Mouse (Mus musculus) embryonic facial prominence, embryonic 14.5 days (tissue): ENCODE measurements around the gene Acadl. TPM values are rescaled to one million over a fixed set of nuclear protein-coding genes. Genes with fewer than 3 reads are reported as not detected.
A peak's percentile ranks its signal among the peaks of the same experiment; 100 is the strongest.

Experiments used
- ATAC-seq: fragments of 200-750 bp; cut with Nextera tagmentation; 2 replicates; pipeline ENCODE4 v1.8.0; 2017; ENCODE audit warnings: low read depth, moderate number of reproducible peaks, moderate TSS enrichment
- DNase-seq: peaks from one replicate; pipeline ENCODE4 v3.0.0-alpha.2; 2015; ENCODE audit warnings: low spot score
- H3K27ac ChIP-seq: fragments of 300-500 bp; sonication (generic); replicated peaks from 2 replicates; pipeline ENCODE4 v1.5.1; 2014; ENCODE audit warnings: low read depth, mild to moderate bottlenecking, low read length, moderate library complexity
- H3K27me3 ChIP-seq: fragments of 300-500 bp; sonication (generic); replicated peaks from 2 replicates; pipeline ENCODE4 v1.6.1; 2014; ENCODE audit warnings: low read length; ENCODE audit not compliant: control insufficient read depth, insufficient read depth
- H3K36me3 ChIP-seq: fragments of 300-500 bp; sonication (generic); 2 replicates; pipeline ENCODE4 v1.6.1; 2014; ENCODE audit warnings: low read length, mixed read lengths; ENCODE audit not compliant: control insufficient read depth, insufficient read depth
- H3K4me1 ChIP-seq: fragments of 300-500 bp; sonication (generic); 2 replicates; pipeline ENCODE4 v1.6.1; 2014; ENCODE audit warnings: antibody characterized with exemption, low read length; ENCODE audit not compliant: control insufficient read depth, insufficient read depth
- H3K4me2 ChIP-seq: fragments of 300-500 bp; sonication (generic); 2 replicates; pipeline ENCODE4 v1.6.1; 2014; ENCODE audit warnings: low read depth, mild to moderate bottlenecking, low read length, moderate library complexity, mixed read lengths
- H3K4me3 ChIP-seq: fragments of 300-500 bp; sonication (generic); 2 replicates; pipeline ENCODE4 v1.5.1; 2014; ENCODE audit warnings: low read depth, mild to moderate bottlenecking, low read length
- H3K9ac ChIP-seq: fragments of 300-500 bp; sonication (generic); 2 replicates; pipeline ENCODE4 v1.6.1; 2014; ENCODE audit warnings: low read depth, mild to moderate bottlenecking, low read length, moderate library complexity, mixed read lengths
- H3K9me3 ChIP-seq: fragments of 300-500 bp; sonication (generic); 2 replicates; pipeline ENCODE4 v1.6.1; 2016; ENCODE audit warnings: low read length; ENCODE audit not compliant: control insufficient read depth
- WGBS: fragments of 180-500 bp; shearing (Covaris S2); extraction: QIAGEN DNeasy Blood & Tissue Kit; methylation state at CpG from one replicate; pipeline ENCODE4 v1.1.7; 2014; 5-methylcytosine and 5-hydroxymethylcytosine counted together
- polyA plus RNA-seq: library from polyadenylated mRNA; unstranded; fragments of >200 nt; fragmentation: Nextera tagmentation; extraction: Ambion mirVana; gene quantifications from 2 replicates; pipeline ENCODE4 v1.2.1, GENCODE M21; 2014

Gene Acadl
- polyA plus RNA-seq, 1 experiment from 2014 or later: 128 TPM

DNA sequence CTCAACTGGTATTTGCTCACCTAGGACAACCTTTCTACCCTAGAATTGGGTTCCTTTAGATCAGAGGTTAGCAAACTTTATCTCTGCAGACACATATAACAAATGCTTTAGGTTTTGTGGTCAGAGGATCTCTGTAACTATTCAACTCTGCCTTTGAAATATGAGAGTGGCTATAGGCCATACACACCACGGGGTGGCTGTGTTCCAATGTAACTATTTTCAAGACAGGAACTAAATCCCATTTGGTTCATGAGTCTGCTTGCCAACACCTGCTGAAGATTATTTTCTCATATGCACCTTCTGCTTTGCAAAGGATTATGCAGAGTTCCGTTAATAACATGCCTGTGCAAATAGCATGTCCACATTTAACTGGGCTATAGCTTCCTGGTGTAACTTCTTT lies 80.8 kb downstream of the Acadl start:
- no peak overlapping the region for H3K4me2 ChIP-seq
- no peaks in the 10 kb centered on the region for H3K4me1 ChIP-seq
- 0 out of 2 replicates have a peak, but pooled peaks cover 1% of the 10 kb centered on the region for H3K36me3 ChIP-seq
- WGBS: 27% methylated on average over 2 of the region's 2 CpGs
- H3K9me3 ChIP-seq: no peaks in the 10 kb centered on the region
- ATAC-seq: peak; percentile 67; the same call in 1 of the 2 replicates
- peak; percentile 75 for DNase-seq
- no peak overlapping the region for H3K27ac ChIP-seq
- H3K4me3 ChIP-seq: no peak overlapping the region
- no peaks in the 10 kb centered on the region for H3K27me3 ChIP-seq
- H3K9ac ChIP-seq: no peak overlapping the region

DNA sequence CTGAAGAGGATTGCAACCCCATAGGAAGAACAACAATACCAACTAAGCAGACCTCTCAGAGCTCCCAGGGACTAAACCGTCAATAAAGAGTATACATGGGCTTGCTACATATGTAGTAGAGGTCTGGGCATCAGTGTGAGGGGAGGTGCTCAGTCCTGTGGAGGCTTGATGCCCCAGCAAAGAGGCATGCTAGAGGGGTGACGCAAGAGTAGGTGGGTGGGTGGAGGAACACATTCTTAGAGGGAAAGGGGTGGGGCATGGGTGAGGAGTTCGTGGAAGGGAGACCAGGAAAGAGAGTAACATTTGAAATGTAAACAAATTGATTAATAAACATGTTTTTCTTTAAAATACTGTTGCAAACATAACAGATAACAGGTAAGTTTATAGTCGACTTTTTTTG lies 82.0 kb downstream of the Acadl start:
- Histone ChIP-seq H3K4me2 (no peak overlapping the region), H3K27me3 (no peaks in the 10 kb centered on the region), H3K36me3 (0 out of 2 replicates have a peak, but pooled peaks cover 3% of the 10 kb centered on the region), H3K27ac (no peak overlapping the region), H3K9me3 (no peaks in the 10 kb centered on the region), H3K4me3 (no peak overlapping the region), H3K9ac (no peak overlapping the region), H3K4me1 (no peaks in the 10 kb centered on the region)
- DNase-seq (no peak), ATAC-seq (no peak)
- 80% methylated on average over 4 of the region's 4 CpGs for WGBS

Other genes starting within 250 kb of the Acadl start
- gene Rpe, start 162.4 kb downstream of the Acadl start, polyA plus RNA-seq: 48.6 and 49.9 TPM in 2 replicates
- 14.4 and 16.1 TPM in 2 replicates for gene Kansl1l, start 45.7 kb downstream of the Acadl start, polyA plus RNA-seq
- gene Myl1, start 82.1 kb upstream of the Acadl start, polyA plus RNA-seq: 1,165 and 1,732 TPM in 2 replicates
- 112 and 117 TPM in 2 replicates for gene Lancl1, start 175.6 kb upstream of the Acadl start, polyA plus RNA-seq